Mouse (Mus musculus): ENCODE results near the gene Hydin.

GRCm38 (mm10) chr8:110450463-110450862 lies 183.7 kb downstream of the Hydin start:
- TF ChIP-seq CTCF (IDR thresholded peaks at IDR 0.05; ENCODE audit: low read depth, low read length) (no peak), GATA1 (IDR thresholded peaks at IDR 0.05; ENCODE audit: borderline replicate concordance, low read length) (no peak)
